Mouse (Mus musculus): ENCODE data around the gene Cpa5. TPM values are rescaled to one million over a fixed set of nuclear protein-coding genes. Genes with fewer than 3 reads are reported as not detected.

The Cpa5 gene
- polyA plus RNA-seq, 1 experiment from 2014 or later, result 0.51 TPM

GRCm38 (mm10) chr6:30580841-30581176 lies 30.0 kb upstream of the Cpa5 start:
- Histone ChIP-seq H3K4me3 (peak overlapping the region; percentile 20), H3K36me3 (replicated peaks) (no peaks in the 10 kb centered on the region; the same call in 1 of the 2 replicates), H3K4me1 (peaks cover 47% of the 10 kb centered on the region), H3K9me3 (no peaks in the 10 kb centered on the region), H3K27me3 (ENCODE audit: poor library complexity, severe bottlenecking) (no peaks in the 10 kb centered on the region), H3K27ac (peak overlapping the region; percentile 87)
- WGBS, result 56% methylated on average over 8 of the region's 8 CpGs
- peak; percentile 35 for DNase-seq (ENCODE audit: extremely low spot score, low spot score)

GRCm38 (mm10) chr6:30586886-30587442 lies 23.8 kb upstream of the Cpa5 start:
- 90% methylated on average over 7 of the region's 7 CpGs for WGBS
- no peaks in the 10 kb centered on the region for H3K9me3 ChIP-seq
- H3K4me3 ChIP-seq, result no peak overlapping the region
- peaks cover 7% of the 10 kb centered on the region for H3K36me3 ChIP-seq (replicated peaks)
- no peaks in the 10 kb centered on the region for H3K27me3 ChIP-seq (ENCODE audit: poor library complexity, severe bottlenecking)
- DNase-seq (ENCODE audit: extremely low spot score, low spot score), result no peak
- 0 out of 2 replicates have a peak overlapping the region, but pooled peaks have one; percentile 13 for H3K27ac ChIP-seq
- H3K4me1 ChIP-seq, result peaks cover 25% of the 10 kb centered on the region

DNA sequence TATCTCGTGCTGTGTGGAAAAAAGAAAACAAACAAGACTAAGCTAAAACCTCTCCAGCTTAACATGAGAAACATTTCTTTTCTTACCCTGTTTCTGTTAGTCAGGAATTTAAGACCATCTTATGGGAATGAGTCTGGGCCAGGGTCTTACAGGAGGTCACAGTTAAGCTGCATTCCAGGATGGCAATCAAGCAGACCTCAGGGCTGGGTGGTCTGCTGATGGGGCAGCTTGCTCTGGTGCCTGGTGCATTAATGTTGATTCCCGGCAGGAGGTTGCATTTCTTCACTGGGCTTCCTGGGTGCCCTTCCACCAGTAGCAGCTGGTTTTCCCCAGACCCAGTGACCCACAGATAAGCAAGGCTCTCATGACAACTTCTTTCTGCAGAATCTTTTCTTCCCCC lies 21.0 kb upstream of the Cpa5 start:
- Histone ChIP-seq H3K4me3 (no peak overlapping the region), H3K27ac (peak overlapping the region; percentile 68), H3K36me3 (replicated peaks) (peaks cover 7% of the 10 kb centered on the region), H3K27me3 (ENCODE audit: poor library complexity, severe bottlenecking) (no peaks in the 10 kb centered on the region), H3K9me3 (no peaks in the 10 kb centered on the region), H3K4me1 (peaks cover 24% of the 10 kb centered on the region)
- no peak for DNase-seq (ENCODE audit: extremely low spot score, low spot score)
- WGBS, result 47% methylated on average over 2 of the region's 2 CpGs

DNA sequence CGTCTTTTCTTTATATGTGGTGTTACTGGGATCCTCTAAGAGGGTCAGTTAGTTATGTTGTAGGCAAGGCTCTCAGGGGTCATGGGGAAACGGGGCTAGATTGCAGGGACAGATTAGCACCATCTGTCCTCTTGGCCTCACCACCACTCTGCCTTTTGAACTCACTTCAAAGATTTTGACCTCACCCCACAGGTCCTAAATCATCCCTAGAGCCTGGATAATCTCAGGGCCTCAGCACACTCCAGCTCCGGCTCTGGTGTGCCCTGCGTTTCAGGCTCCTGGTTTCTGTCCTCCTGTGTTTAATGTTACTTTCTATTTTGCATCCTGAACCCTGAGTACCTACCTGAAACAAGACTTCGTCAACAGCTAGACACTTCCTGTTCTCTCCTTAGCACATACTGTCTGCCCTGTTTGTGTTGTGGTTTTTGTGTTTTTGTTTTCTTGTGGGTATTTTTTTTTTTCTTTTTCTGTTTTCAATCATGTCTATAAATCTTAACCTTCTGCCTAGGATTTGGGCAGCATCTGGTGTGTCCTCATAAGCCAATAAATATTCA lies 18.9 kb upstream of the Cpa5 start:
- DNase-seq (ENCODE audit: extremely low spot score, low spot score), result no peak

DNA sequence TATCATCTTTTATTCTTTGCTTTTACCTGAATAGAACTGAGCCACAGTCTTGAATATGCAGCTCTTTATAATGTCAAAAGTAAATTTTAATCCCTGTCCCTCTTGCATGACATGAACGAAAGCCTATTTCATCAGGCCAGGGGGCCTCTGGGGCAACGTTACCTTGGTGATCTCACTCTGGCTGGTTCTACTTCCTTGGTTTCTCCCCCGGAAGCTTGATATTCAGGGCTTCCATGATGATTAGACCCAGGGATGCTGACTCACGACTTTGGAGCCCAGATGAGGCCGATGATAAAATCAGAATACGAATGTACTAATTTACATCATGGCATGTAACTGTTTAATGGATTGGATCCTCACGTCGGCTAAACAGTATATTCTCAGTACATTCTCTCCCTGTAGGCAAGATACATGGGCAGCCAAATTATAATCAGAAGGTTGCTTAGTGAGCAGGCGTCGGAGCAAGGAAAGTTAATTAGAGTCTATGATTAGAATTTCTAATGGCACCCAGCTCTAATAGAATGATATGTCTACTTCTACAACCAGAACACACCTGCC lies 18.3 kb upstream of the Cpa5 start:
- peaks cover 15% of the 10 kb centered on the region for H3K4me1 ChIP-seq
- 89% methylated on average over 10 of the region's 10 CpGs for WGBS
- no peaks in the 10 kb centered on the region for H3K9me3 ChIP-seq
- peaks cover 7% of the 10 kb centered on the region for H3K36me3 ChIP-seq (replicated peaks)
- no peaks in the 10 kb centered on the region for H3K27me3 ChIP-seq (ENCODE audit: poor library complexity, severe bottlenecking)
- H3K27ac ChIP-seq, result no peak overlapping the region
- DNase-seq (ENCODE audit: extremely low spot score, low spot score), result no peak
- H3K4me3 ChIP-seq, result no peak overlapping the region

More for the DNA sequence above, 18.9 kb upstream of the Cpa5 start:
- H3K27me3 ChIP-seq (ENCODE audit: poor library complexity, severe bottlenecking), result no peaks in the 10 kb centered on the region
- WGBS, result 85% methylated on average over 5 of the region's 5 CpGs
- H3K36me3 ChIP-seq (replicated peaks), result peaks cover 7% of the 10 kb centered on the region
- H3K4me3 ChIP-seq, result no peak overlapping the region
- H3K9me3 ChIP-seq, result no peaks in the 10 kb centered on the region
- H3K4me1 ChIP-seq, result peaks cover 21% of the 10 kb centered on the region
- no peak overlapping the region for H3K27ac ChIP-seq

DNA sequence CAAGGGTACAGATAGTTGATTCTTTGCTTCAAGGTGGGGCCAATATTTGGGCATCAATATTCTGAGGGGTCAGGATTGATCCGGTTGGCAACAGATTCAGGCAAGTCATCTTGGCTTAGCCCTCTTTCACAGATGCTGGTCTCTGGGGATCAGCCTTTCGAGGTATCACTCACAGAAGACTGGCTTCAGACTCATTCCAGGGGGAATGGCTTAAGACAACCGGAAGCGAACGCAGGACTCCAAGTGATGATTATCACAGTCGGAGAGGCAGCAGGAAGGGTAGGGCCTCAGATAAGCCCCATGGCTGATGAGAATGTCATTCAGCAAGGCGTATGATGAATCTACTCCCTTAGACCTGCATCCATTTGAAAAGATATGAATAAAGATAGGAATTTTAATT lies 16.4 kb upstream of the Cpa5 start:
- H3K9me3 ChIP-seq, result no peaks in the 10 kb centered on the region
- H3K4me3 ChIP-seq, result no peak overlapping the region
- no peaks in the 10 kb centered on the region for H3K27me3 ChIP-seq (ENCODE audit: poor library complexity, severe bottlenecking)
- WGBS, result 84% methylated on average over 7 of the region's 7 CpGs
- H3K4me1 ChIP-seq, result peaks cover 13% of the 10 kb centered on the region
- DNase-seq (ENCODE audit: extremely low spot score, low spot score), result no peak
- peak overlapping the region; percentile 13 for H3K27ac ChIP-seq
- peaks cover 7% of the 10 kb centered on the region for H3K36me3 ChIP-seq (replicated peaks)

GRCm38 (mm10) chr6:30596230-30596898 lies 14.4 kb upstream of the Cpa5 start:
- Histone ChIP-seq H3K27ac (peak overlapping the region; percentile 66; the same call in 1 of the 2 replicates), H3K36me3 (replicated peaks) (no peaks in the 10 kb centered on the region; the same call in 1 of the 2 replicates), H3K4me3 (no peak overlapping the region), H3K27me3 (ENCODE audit: poor library complexity, severe bottlenecking) (no peaks in the 10 kb centered on the region), H3K4me1 (peaks cover 8% of the 10 kb centered on the region), H3K9me3 (no peaks in the 10 kb centered on the region)
- 94% methylated on average over 8 of the region's 8 CpGs for WGBS
- no peak for DNase-seq (ENCODE audit: extremely low spot score, low spot score)

DNA sequence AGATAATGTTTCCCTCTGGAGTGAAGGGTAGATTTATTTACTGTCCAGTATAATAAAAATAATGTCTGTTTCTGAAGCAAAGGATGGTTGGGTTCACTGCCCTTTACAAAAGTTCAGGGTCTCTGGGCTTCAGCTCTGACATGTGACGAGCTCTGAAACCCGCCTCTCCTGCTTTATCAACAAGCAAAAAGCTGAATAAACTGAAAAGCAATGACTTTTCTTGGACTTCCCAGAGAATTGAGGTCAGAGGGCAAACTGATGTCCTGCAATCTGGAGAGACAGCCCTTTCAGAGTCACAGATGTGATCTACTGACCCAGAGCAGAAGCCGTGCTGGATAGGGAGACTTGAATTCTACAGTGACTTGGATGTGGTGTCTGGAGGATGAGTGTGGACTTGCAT lies 10.8 kb upstream of the Cpa5 start:
- Histone ChIP-seq H3K9me3 (no peaks in the 10 kb centered on the region), H3K4me1 (peaks cover 8% of the 10 kb centered on the region; the same call in 1 of the 2 replicates), H3K36me3 (replicated peaks) (no peaks in the 10 kb centered on the region), H3K27ac (peak overlapping the region; percentile 53; the same call in 1 of the 2 replicates), H3K4me3 (no peak overlapping the region), H3K27me3 (ENCODE audit: poor library complexity, severe bottlenecking) (no peaks in the 10 kb centered on the region)
- no peak for DNase-seq (ENCODE audit: extremely low spot score, low spot score)
- WGBS, result 65% methylated on average over 3 of the region's 3 CpGs

DNA sequence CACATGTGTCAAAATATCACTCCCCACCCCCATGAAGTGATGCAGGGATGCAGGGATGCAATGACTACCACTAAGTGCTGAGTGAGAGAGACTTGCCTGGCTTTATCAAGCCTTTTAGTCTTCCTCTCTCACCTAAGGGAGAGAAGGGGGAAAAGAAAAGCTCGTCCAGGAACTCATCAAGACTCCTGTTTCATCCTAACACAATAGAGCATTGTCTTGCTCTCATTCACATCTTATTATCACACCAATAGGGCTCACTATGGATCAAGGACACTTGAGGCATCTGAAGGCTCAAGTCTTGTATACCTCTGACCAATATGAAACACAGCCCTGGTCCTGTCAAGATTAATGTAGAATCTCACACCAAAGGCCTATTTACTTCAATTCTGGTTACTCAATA lies 9.8 kb upstream of the Cpa5 start:
- H3K9me3 ChIP-seq, result no peaks in the 10 kb centered on the region
- WGBS, result 68% methylated on average over 1 of the region's 1 CpGs
- no peaks in the 10 kb centered on the region for H3K36me3 ChIP-seq (replicated peaks)
- H3K27me3 ChIP-seq (ENCODE audit: poor library complexity, severe bottlenecking), result no peaks in the 10 kb centered on the region
- H3K27ac ChIP-seq, result 0 out of 2 replicates have a peak overlapping the region, but pooled peaks have one; percentile 53
- no peak overlapping the region for H3K4me3 ChIP-seq
- peaks cover 8% of the 10 kb centered on the region; the same call in 1 of the 2 replicates for H3K4me1 ChIP-seq
- DNase-seq (ENCODE audit: extremely low spot score, low spot score), result no peak

DNA sequence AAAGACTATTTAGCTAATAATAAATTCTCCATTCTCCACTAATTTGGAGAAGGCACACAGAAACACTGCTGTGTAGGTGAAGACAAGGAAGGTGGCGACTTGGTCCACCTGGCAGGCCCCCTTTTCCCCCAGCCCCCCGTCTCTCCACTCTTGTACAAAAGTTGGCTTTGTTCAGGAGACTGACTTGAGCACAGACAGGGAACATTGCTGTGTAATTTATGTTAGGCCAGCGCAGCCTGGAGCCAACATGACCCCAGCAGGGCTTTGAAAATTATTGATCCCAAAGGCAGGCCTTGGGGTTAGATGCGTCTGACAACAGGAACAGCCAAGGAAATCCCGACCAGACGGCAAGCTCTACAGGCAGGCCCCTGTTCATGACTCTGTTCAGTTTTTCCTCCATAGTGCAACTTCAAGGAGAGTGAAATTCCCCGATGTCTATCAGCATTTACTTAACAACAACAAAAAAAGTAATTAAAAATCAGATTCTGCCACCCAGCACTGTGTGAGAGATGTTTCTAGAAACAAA lies 6.4 kb upstream of the Cpa5 start:
- 76% methylated on average over 7 of the region's 7 CpGs for WGBS
- peak overlapping the region; percentile 62 for H3K27ac ChIP-seq
- no peaks in the 10 kb centered on the region for H3K9me3 ChIP-seq
- DNase-seq (ENCODE audit: extremely low spot score, low spot score), result no peak
- no peak overlapping the region for H3K4me3 ChIP-seq
- H3K36me3 ChIP-seq (replicated peaks), result no peaks in the 10 kb centered on the region
- H3K4me1 ChIP-seq, result peaks cover 8% of the 10 kb centered on the region; the same call in 1 of the 2 replicates
- H3K27me3 ChIP-seq (ENCODE audit: poor library complexity, severe bottlenecking), result no peaks in the 10 kb centered on the region

DNA sequence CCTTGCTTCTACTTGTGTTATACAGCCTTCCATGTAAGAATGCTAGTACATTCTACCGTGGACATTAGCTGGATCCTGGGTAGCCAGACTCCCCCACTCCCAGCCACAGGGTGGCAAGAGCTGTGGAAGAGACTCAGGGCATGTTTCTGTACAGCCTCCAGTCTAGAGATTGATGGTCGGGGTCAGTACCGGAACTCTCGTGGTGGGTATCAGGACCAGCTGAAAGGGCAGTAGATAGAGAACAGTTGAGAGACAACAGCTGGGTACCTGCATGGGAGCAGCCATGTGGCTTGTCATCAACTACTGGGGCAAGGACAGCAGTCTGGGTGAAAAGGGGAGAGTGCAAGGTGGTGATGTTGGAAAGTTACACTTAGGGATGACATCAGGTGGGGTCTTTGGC lies 5.7 kb upstream of the Cpa5 start:
- DNase-seq (ENCODE audit: extremely low spot score, low spot score), result no peak
- Histone ChIP-seq H3K4me3 (no peak overlapping the region), H3K9me3 (no peaks in the 10 kb centered on the region), H3K27me3 (ENCODE audit: poor library complexity, severe bottlenecking) (no peaks in the 10 kb centered on the region), H3K4me1 (peaks cover 12% of the 10 kb centered on the region), H3K27ac (peak overlapping the region; percentile 64), H3K36me3 (replicated peaks) (no peaks in the 10 kb centered on the region)
- 93% methylated on average over 4 of the region's 4 CpGs for WGBS

DNA sequence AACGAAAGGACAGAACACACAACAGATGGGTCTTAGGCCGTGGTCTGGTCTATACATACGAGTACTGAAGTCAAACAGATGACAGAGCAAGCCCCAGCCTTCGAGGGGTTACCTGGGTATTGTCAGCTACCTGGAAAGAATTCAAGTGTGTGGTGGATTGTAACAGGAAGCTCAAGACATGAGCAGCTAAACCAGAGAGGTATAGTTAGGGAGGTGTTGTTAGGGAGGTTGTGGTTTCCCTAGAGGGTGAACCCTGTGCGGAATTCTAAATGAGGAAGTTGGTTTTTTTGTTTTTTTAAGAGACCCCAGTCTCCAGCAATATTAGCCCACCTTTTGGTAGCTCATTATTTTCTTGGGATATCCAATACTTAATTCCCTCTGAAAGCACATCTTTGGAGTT lies 5.1 kb upstream of the Cpa5 start:
- no peaks in the 10 kb centered on the region for H3K36me3 ChIP-seq (replicated peaks)
- H3K4me3 ChIP-seq, result no peak overlapping the region
- H3K4me1 ChIP-seq, result peaks cover 16% of the 10 kb centered on the region
- no peaks in the 10 kb centered on the region for H3K27me3 ChIP-seq (ENCODE audit: poor library complexity, severe bottlenecking)
- DNase-seq (ENCODE audit: extremely low spot score, low spot score), result no peak
- 85% methylated on average over 5 of the region's 5 CpGs for WGBS
- no peaks in the 10 kb centered on the region for H3K9me3 ChIP-seq
- H3K27ac ChIP-seq, result 0 out of 2 replicates have a peak overlapping the region, but pooled peaks have one; percentile 64

- Histone ChIP-seq H3K27me3 (ENCODE audit: poor library complexity, severe bottlenecking) (no peaks in the 10 kb centered on the region), H3K9me3 (no peaks in the 10 kb centered on the region), H3K4me1 (peaks cover 66% of the 10 kb centered on the region), H3K27ac (peak overlapping the region; percentile 87), H3K36me3 (replicated peaks) (no peaks in the 10 kb centered on the region), H3K4me3 (no peak overlapping the region)
- 26% methylated on average over 5 of the region's 5 CpGs for WGBS
- peak; percentile 50 for DNase-seq (ENCODE audit: extremely low spot score, low spot score)
Observed at GRCm38 (mm10) chr6:30611212-30611611, 402 bp downstream of the Cpa5 start.
